Mouse (Mus musculus) liver, adult 2 months (tissue): ENCODE results near the gene Peli2.

Experiments
- CTCF ChIP-seq: fragments of 200-500 bp; IDR thresholded peaks from 2 replicates; pipeline ENCODE4 v1.5.1; 2011; ENCODE audit warnings: low read depth, low read length, control low read depth
- POLR2A ChIP-seq: fragments of 200-500 bp; IDR thresholded peaks from 2 replicates; pipeline ENCODE4 v1.6.1; 2011; ENCODE audit warnings: low read length, control low read depth; ENCODE audit not compliant: insufficient read depth; ENCODE audit errors: extremely low read depth

DNA sequence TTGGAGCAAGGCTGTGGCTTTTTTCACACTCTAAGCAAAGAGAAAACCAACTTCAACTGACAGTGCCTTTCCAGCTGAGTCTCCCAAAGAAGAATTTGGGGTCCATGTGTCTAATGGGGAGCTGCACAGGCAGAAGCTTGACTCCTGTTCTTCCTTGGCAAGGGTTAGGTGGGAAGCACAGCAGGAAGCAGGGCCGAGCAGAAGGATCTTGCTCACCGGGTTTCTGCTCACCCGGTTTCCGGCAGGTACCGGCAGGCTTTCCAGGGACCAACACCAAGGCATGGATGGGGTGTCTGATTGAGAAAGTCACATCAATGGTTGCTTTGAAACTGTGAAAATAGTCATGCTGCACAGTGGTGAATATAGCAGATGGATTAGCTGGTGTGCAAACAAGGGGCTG lies 70.3 kb downstream of the Peli2 start:
- TF ChIP-seq POLR2A (no peak), CTCF (no peak)
